Mouse (Mus musculus) thymus, postnatal 10 days (tissue): ENCODE measurements around the gene Rbm47.

Source experiments
- DNase-seq, 2 experiments: peaks; one replicate each; pipeline ENCODE4 v3.0.0; 2021; ENCODE audit warnings: low spot score in 2 of 2

Gene Rbm47

GRCm38 (mm10) chr5:66165748-66166147 is 7.2 kb downstream of the Rbm47 start:
- DNase-seq: no peak

GRCm38 (mm10) chr5:66156431-66156962 is 16.4 kb downstream of the Rbm47 start:
- no peak for DNase-seq

- no peak for DNase-seq
These were observed 18.3 kb downstream of the Rbm47 start for GRCm38 (mm10) chr5:66154616-66155015.

GRCm38 (mm10) chr5:66153486-66153885 is 19.4 kb downstream of the Rbm47 start:
- peak; percentile 43 to 54 for DNase-seq

- DNase-seq: peak; percentile 21 to 32
These were observed 21.4 kb downstream of the Rbm47 start for GRCm38 (mm10) chr5:66151301-66152188.

GRCm38 (mm10) chr5:66150706-66151300 is 22.1 kb downstream of the Rbm47 start:
- DNase-seq: peak in 1 of 2 experiments; percentile 7

GRCm38 (mm10) chr5:66150106-66150705 is 22.7 kb downstream of the Rbm47 start:
- DNase-seq: no peak

GRCm38 (mm10) chr5:66149571-66149970 is 23.3 kb downstream of the Rbm47 start:
- DNase-seq: no peak

GRCm38 (mm10) chr5:66149111-66149510 is 23.8 kb downstream of the Rbm47 start:
- no peak for DNase-seq

- DNase-seq: no peak
These were observed 25.6 kb downstream of the Rbm47 start for GRCm38 (mm10) chr5:66147313-66147712.

- DNase-seq: no peak
These were observed 27.3 kb downstream of the Rbm47 start for GRCm38 (mm10) chr5:66145583-66145982.

- no peak for DNase-seq
These were observed 29.6 kb downstream of the Rbm47 start for GRCm38 (mm10) chr5:66143093-66144032.

- no peak for DNase-seq
These were observed 31.4 kb downstream of the Rbm47 start for GRCm38 (mm10) chr5:66141474-66141873.

- no peak for DNase-seq
These were observed 33.2 kb downstream of the Rbm47 start for GRCm38 (mm10) chr5:66139634-66140295.

- no peak for DNase-seq
These were observed 33.7 kb downstream of the Rbm47 start for GRCm38 (mm10) chr5:66139171-66139570.

GRCm38 (mm10) chr5:66138597-66138996 is 34.3 kb downstream of the Rbm47 start:
- DNase-seq: no peak

GRCm38 (mm10) chr5:66137250-66137649 is 35.7 kb downstream of the Rbm47 start:
- no peak for DNase-seq

- no peak for DNase-seq
These were observed 37.1 kb downstream of the Rbm47 start for GRCm38 (mm10) chr5:66135853-66136210.

GRCm38 (mm10) chr5:66135161-66135852 is 37.6 kb downstream of the Rbm47 start:
- no peak for DNase-seq

GRCm38 (mm10) chr5:66134578-66134977 is 38.3 kb downstream of the Rbm47 start:
- DNase-seq: no peak
